Mouse (Mus musculus) midbrain, embryonic 12.5 days (tissue): ENCODE results near the gene Lekr1. TPM values are rescaled to one million over a fixed set of nuclear protein-coding genes. Genes with fewer than 3 reads are reported as not detected.

Experiments
- ATAC-seq: fragments of 200-750 bp; cut with Nextera tagmentation; 2 replicates; pipeline ENCODE4 v1.8.0; 2017; ENCODE audit warnings: low read depth, moderate TSS enrichment, moderate library complexity; ENCODE audit not compliant: low FRiP score
- H3K27ac ChIP-seq: fragments of 300-500 bp; sonication (generic); replicated peaks from 2 replicates; pipeline ENCODE4 v1.5.1; 2016; ENCODE audit warnings: mild to moderate bottlenecking
- H3K27me3 ChIP-seq: fragments of 300-500 bp; sonication (generic); 2 replicates; pipeline ENCODE4 v1.6.1; 2016; ENCODE audit warnings: mild to moderate bottlenecking
- H3K36me3 ChIP-seq: fragments of 300-500 bp; sonication (generic); 2 replicates; pipeline ENCODE4 v1.6.1; 2016
- H3K4me1 ChIP-seq: fragments of 300-500 bp; sonication (generic); 2 replicates; pipeline ENCODE4 v1.6.1; 2016
- H3K4me2 ChIP-seq: fragments of 300-500 bp; sonication (generic); replicated peaks from 2 replicates; pipeline ENCODE4 v1.6.1; 2016; ENCODE audit warnings: mild to moderate bottlenecking, moderate library complexity
- H3K4me3 ChIP-seq: fragments of 300-500 bp; sonication (generic); 2 replicates; pipeline ENCODE4 v1.5.1; 2016; ENCODE audit warnings: mild to moderate bottlenecking
- H3K9ac ChIP-seq: fragments of 300-500 bp; sonication (generic); replicated peaks from 2 replicates; pipeline ENCODE4 v1.6.1; 2016; ENCODE audit warnings: mild to moderate bottlenecking, moderate library complexity
- H3K9me3 ChIP-seq: fragments of 300-500 bp; sonication (generic); 2 replicates; pipeline ENCODE4 v1.6.1; 2016; ENCODE audit warnings: mild to moderate bottlenecking
- WGBS: fragments of 180-500 bp; shearing (Covaris S2); methylation state at CpG from one replicate; pipeline ENCODE4 v1.1.7; 2016; 5-methylcytosine and 5-hydroxymethylcytosine counted together
- microRNA-seq: library from miRNA; unstranded; fragments of <30 nt; microRNA quantifications from one replicate; pipeline ENCODE4, GENCODE M21; 2017
- polyA plus RNA-seq: library from polyadenylated mRNA; unstranded; fragments of >200 nt; fragmentation: Nextera tagmentation; extraction: Ambion mirVana; gene quantifications from 2 replicates; pipeline ENCODE4 v1.2.1, GENCODE M21; 2016

Lekr1 gene
- polyA plus RNA-seq, 1 experiment from 2014 or later, result 6.7 TPM

DNA sequence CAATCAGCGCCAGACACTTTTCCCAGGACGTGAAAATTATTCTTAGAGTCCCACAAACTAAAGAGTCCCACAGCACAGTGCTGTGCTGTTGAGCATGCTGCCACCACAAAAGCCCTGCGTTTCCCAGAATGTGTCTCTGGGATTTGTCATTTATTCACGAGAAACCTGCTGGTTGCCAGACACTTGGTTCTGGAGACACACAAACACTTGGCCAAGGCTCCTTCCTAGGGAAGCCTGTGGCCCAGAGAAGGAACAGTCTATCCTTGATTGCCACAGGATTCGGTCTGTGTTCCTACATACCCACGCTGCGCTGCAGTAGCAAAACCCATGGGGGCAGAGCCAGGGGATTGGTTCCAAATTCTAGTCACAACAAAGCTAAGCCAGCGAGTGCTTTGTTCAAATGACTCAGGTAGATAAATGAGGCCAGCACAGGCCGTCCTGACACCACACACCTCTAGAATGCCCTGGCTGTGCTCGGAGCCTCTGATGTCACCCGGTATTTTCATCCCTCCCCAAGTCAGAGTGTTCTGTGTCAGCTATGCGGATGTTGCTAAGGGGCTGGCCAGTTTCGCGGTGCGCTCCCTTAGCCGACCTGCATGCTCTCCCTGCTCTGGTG is 197.8 kb downstream of the Lekr1 start:
- peak overlapping the region; percentile 1; the same call in 1 of the 2 replicates for H3K4me3 ChIP-seq
- peak; percentile 17; the same call in 1 of the 2 replicates for ATAC-seq
- peaks cover 36% of the 10 kb centered on the region for H3K4me1 ChIP-seq
- 44% methylated on average over 16 of the region's 16 CpGs for WGBS
- peaks cover 37% of the 10 kb centered on the region for H3K27me3 ChIP-seq
- H3K4me2 ChIP-seq, result peak overlapping the region; percentile 43
- H3K9ac ChIP-seq, result no peak overlapping the region; the same call in 1 of the 2 replicates
- no peak overlapping the region for H3K27ac ChIP-seq
- no peaks in the 10 kb centered on the region for H3K36me3 ChIP-seq
- no peaks in the 10 kb centered on the region for H3K9me3 ChIP-seq

DNA sequence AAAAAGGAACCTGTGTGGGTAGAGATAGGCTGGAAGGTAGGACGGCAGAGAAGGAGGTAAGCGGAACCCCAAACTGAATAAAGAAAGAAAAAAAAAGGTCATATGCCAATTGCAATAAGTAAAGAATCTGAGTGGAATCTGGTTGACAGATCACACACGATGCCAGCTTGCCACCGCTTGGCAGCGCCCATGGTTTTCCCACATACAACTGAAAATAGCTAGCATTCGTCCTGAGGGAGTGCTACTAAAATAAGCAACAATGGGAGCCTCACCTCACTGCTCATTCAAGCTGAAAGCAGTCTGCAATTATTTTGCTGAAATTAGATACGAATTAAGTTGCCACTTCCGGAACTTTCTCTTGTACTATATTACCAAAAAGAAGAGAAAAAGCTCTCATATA is 202.9 kb downstream of the Lekr1 start:
- no peak overlapping the region for H3K9ac ChIP-seq
- peaks cover 26% of the 10 kb centered on the region for H3K27me3 ChIP-seq
- no peak overlapping the region for H3K27ac ChIP-seq
- peaks cover 11% of the 10 kb centered on the region for H3K4me1 ChIP-seq
- no peaks in the 10 kb centered on the region for H3K9me3 ChIP-seq
- no peak overlapping the region for H3K4me3 ChIP-seq
- H3K4me2 ChIP-seq, result no peak overlapping the region
- no peaks in the 10 kb centered on the region for H3K36me3 ChIP-seq
- 92% methylated on average over 8 of the region's 8 CpGs for WGBS
- no peak for ATAC-seq

DNA sequence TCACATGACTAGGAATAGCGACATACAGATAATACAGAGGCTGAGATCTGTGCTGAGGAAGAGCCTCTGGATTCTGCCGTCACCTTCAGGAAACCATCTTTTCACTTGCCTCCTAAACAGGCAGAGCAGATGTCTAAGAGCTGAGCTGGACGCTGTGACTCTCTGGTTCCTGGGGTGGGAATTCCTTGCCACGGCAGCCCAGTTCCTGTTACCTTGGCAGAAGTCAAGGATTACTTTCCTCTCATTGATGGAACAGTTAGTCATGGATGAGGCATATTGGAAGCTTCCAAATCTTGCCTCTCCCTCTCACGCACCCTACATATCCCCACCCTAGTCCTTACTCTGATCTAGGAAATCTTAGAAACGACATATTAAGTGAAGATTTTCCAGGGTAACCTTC is 203.7 kb downstream of the Lekr1 start:
- ATAC-seq, result no peak

DNA sequence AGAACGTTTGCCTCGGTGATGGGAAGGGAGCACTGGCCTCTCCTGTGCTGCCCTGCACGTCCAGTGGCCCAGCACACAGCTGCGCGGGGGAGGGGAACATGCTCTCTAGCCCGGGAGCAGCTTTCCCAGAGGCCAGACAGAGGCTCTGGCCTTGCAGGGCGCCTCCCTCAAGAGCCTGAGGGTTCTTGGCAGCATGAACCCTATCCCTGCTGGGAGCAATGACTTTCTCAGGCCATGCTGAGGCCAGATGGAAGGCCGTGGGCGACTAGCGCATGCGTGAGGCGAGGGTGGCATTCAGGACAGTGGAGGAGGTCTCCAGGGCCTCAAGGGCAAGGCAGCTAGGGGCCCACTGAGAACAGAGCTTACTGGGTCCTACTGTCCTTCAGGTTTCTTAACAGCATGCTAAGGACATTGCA is 205.2 kb downstream of the Lekr1 start:
- Histone ChIP-seq H3K27ac (peak overlapping the region; percentile 43; the same call in 1 of the 2 replicates), H3K9ac (0 out of 2 replicates have a peak overlapping the region, but pooled peaks have one; percentile 29), H3K4me2 (peak overlapping the region; percentile 36), H3K27me3 (peaks cover 9% of the 10 kb centered on the region), H3K4me3 (no peak overlapping the region), H3K4me1 (peaks cover 10% of the 10 kb centered on the region), H3K9me3 (no peaks in the 10 kb centered on the region), H3K36me3 (no peaks in the 10 kb centered on the region)
- ATAC-seq, result peak; percentile 85
- WGBS, result 1% methylated on average over 12 of the region's 12 CpGs

More for the DNA sequence above, 203.7 kb downstream of the Lekr1 start:
- Histone ChIP-seq H3K9ac (no peak overlapping the region), H3K4me1 (peaks cover 10% of the 10 kb centered on the region), H3K36me3 (no peaks in the 10 kb centered on the region), H3K27me3 (peaks cover 19% of the 10 kb centered on the region), H3K4me2 (no peak overlapping the region), H3K9me3 (no peaks in the 10 kb centered on the region), H3K27ac (no peak overlapping the region), H3K4me3 (no peak overlapping the region)
- WGBS, result 78% methylated on average over 6 of the region's 6 CpGs

DNA sequence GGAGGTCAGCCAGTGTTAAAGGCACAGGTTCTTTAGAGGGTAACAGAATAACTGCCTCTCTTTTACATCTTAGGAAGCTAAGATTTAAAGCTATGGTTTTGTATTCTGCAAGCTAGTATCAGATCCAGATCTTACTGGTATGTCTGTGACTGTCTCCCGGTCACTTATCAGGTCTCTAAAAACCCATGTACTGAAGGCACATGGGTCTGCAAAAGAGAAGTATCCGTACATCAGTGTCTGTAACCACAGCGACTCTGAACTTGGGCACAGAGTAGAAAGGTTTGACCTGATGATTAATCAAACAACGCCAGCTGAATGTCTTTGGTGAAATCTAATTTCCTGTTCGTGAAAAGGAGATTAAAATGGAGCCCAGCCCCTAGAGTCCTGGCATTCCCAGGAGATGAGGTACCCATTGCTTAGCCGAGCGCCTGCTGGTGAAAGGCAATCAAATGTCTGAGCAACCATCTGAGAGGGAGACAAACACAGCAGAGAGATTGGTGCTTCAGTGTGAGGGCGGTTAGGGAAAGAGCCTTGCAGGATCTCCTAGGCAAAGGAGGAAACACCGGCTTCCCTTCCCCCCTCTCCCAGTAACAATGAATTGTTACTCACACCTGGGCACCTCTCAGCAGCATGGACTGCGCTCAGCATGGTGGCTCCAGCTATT is 205.7 kb downstream of the Lekr1 start:
- no peaks in the 10 kb centered on the region for H3K36me3 ChIP-seq
- H3K9me3 ChIP-seq, result no peaks in the 10 kb centered on the region
- peaks cover 10% of the 10 kb centered on the region for H3K4me1 ChIP-seq
- no peak overlapping the region for H3K4me3 ChIP-seq
- peaks cover 9% of the 10 kb centered on the region for H3K27me3 ChIP-seq
- no peak for ATAC-seq
- 0 out of 2 replicates have a peak overlapping the region, but pooled peaks have one; percentile 43 for H3K27ac ChIP-seq
- WGBS, result 34% methylated on average over 10 of the region's 10 CpGs
- peak overlapping the region; percentile 36 for H3K4me2 ChIP-seq
- no peak overlapping the region for H3K9ac ChIP-seq

DNA sequence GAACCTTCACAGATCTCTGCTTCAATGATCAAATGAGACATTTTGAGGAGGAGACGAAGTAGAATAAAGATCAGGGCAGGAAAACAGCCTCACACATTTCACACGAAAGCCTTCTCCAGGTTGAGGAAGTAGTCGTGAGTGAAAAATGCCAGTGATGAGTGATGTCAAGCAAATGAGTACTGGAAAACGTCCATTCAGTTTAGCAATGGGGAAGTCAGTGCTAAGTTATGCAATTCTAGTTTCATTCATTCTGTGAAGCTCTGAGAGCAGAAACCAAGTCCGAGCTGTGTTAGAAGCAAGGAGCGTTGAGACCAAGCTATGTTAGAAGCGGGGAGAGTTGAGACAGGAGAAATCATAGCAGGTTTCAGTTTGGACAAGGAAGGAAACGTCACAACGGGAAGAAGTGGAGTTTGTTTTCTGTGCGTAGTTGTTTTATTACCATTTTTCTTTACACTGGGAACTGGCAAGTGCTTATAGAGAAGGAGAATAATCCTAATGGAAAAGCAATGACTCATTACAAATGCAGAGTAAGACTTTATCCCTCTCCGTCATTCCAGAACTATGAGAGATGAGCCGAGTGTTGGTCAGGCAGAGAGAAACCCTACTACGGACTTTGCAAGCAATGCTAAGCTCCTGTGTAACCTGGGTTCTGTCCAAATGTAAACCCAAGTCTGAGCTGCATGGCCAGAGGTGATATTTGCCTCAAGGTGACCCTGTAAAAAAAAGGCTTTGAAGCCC is 207.2 kb downstream of the Lekr1 start:
- H3K36me3 ChIP-seq, result no peaks in the 10 kb centered on the region
- peaks cover 10% of the 10 kb centered on the region for H3K4me1 ChIP-seq
- no peaks in the 10 kb centered on the region for H3K9me3 ChIP-seq
- no peak overlapping the region for H3K4me3 ChIP-seq
- 85% methylated on average over 13 of the region's 13 CpGs for WGBS
- H3K9ac ChIP-seq, result no peak overlapping the region
- 0 out of 2 replicates have a peak, but pooled peaks cover 4% of the 10 kb centered on the region for H3K27me3 ChIP-seq
- ATAC-seq, result no peak
- H3K4me2 ChIP-seq, result no peak overlapping the region
- H3K27ac ChIP-seq, result no peak overlapping the region

Small RNA genes within 50 kb of the gene (microRNA-seq; reads per million reads assigned to microRNA genes)
- gene Mir8120, result not detected

Other genes starting within 250 kb of the Lekr1 start
- gene Tiparp, start 137.8 kb upstream of the Lekr1 start, polyA plus RNA-seq, result 34.8 and 38.4 TPM in 2 replicates